Mouse (Mus musculus) brain, adult 10 weeks (tissue): Measurements from ENCODE around the gene Atrnl1. TPM values are rescaled to one million over a fixed set of nuclear protein-coding genes. Genes with fewer than 3 reads are reported as not detected.

Source experiments
- polyA plus RNA-seq: library from polyadenylated mRNA; stranded (reverse); fragments of 350-450 nt; fragmentation: Illumina TruSeq; extraction: RNeasy Lipid Tissue Mini Kit (QIAGEN cat#74804); gene quantifications from one replicate; pipeline ENCODE4 v1.2.3, GENCODE M21; 2015; ENCODE audit warnings: low read depth, low replicate concordance

Gene Atrnl1
- 53.1 TPM for polyA plus RNA-seq

DNA sequence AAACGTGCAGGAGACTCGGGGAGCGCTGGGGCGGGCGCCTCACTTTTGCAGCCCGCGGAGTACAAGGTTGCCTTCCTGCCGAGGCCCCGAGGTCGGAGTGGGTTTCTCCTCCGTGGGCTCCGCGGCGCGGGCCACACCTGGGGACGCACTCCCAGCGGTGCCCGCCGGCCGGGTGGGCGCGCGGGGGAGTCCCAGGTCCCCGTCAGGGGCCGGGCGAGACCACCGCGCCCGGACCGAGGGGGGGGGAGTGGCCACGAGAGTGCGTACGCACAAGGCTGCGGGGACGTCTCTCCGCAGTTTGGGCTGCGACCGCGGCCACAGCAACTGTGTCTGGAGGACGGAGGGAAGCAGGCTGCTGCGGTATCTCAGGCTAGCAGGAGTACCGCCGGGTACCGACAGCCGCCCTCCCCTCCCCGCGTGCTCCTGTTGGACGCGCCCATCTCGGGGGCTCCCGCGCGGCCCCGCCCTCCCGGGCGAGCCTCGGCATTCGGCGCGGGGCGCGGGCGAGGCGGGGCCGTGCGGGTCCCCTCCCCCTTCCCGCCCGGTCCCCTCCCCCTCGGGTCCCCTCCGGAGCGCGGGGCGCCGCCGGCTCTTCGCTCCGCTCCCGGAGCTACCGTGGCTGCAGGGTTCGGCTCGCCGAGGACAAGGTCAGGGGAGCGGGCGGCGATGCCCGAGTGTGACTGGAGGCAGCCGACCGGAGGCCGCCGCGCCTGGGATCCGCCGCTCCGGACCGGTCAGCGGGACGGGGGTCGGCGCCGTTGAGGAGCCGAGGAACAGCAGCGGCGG, at the start of gene Atrnl1:
TSS of gene Atrnl1 (plus strand) at position 559 of the 786 bp plus-strand sequence.

Other genes starting within 250 kb of the Atrnl1 start
- 17.8 TPM for gene Trub1, start 158.1 kb upstream of the Atrnl1 start, polyA plus RNA-seq